In the genomic region with DNA sequence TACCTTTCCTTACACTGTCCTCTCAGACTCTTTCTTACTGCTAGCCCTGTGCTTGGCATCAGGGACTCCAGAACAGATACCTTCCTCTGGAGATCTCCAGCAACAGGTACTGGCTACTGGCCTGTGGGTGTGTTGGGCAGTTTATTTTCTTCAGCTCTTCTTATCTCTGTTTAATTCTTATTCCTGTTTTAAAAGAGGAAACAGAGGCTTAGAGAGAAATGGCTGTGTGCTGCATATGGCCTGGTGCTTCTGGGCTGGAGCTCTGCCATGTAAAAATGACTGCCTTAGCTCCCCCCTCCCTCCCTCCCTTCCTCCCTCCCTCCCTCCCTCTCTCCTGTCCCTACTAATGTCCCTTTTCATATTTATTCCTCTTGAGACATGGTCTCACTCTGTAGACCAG, we compare ENCODE assay signal across 23 mouse cellular contexts. TPM values are rescaled to one million over a fixed set of nuclear protein-coding genes. Genes with fewer than 3 reads are reported as not detected.
A peak's percentile ranks its signal among the peaks of the same experiment; 100 is the strongest.
DNase-seq lines count a peak whose midpoint lies in the region; ATAC-seq and TF ChIP-seq lines count a peak whose summit lies in the region.
"Had no signal": no experiment of that assay in that cellular context is flagged by ENCODE, and none has a peak within 500 bp of the region (broad histone marks: within the 10 kb centered on the region; RNA-seq: fewer than 3 reads in every experiment).

No protein-coding gene starts in this region.

- no peak for ATAC-seq in forebrain, embryonic 14.5 days
- no peak for ATAC-seq in forebrain, embryonic 11.5 days (replicated peaks; ENCODE audit: low FRiP score)
- no peak for ATAC-seq in liver, embryonic 13.5 days (ENCODE audit: low read depth)
- ATAC-seq in liver, postnatal 0 days: no peak
- ATAC-seq: activated CD4-positive, CD25-positive, alpha-beta regulatory T cell, adult 4 months; CD4-positive, CD25-positive, alpha-beta regulatory T cell, adult 4 months; hindbrain, postnatal 0 days; Patski had no signal

- H3K9me3 ChIP-seq in forebrain, embryonic 14.5 days (replicated peaks; ENCODE audit: control insufficient read depth, low read length): no peaks in the 10 kb centered on the region
- no peaks in the 10 kb centered on the region for H3K9me3 ChIP-seq in forebrain, embryonic 11.5 days (ENCODE audit: control insufficient read depth, low read length)
- H3K9me3 ChIP-seq in liver, embryonic 13.5 days (replicated peaks): no peaks in the 10 kb centered on the region
- no peaks in the 10 kb centered on the region for H3K9me3 ChIP-seq in liver, postnatal 0 days (ENCODE audit: low read length)
- H3K9me3 ChIP-seq: embryonic facial prominence, embryonic 10.5 days; G1E; heart, embryonic 13.5 days; hindbrain, embryonic 13.5 days had no signal

- no peak for TF ChIP-seq EP300 in liver, postnatal 0 days (IDR thresholded peaks at IDR 0.05; ENCODE audit: low read depth)

- H3K4me2 ChIP-seq in forebrain, embryonic 14.5 days (ENCODE audit: low read length): no peak overlapping the region
- no peak overlapping the region for H3K4me2 ChIP-seq in forebrain, embryonic 11.5 days (ENCODE audit: low read depth, low read length, severe bottlenecking)
- H3K4me2 ChIP-seq in liver, embryonic 13.5 days: no peak overlapping the region
- H3K4me2 ChIP-seq in liver, postnatal 0 days (ENCODE audit: low read depth, low read length): no peak overlapping the region
- H3K4me2 ChIP-seq: heart, embryonic 13.5 days; hindbrain, embryonic 13.5 days had no signal

- peaks cover 74% of the 10 kb centered on the region for H3K36me3 ChIP-seq in forebrain, embryonic 14.5 days (ENCODE audit: control insufficient read depth, insufficient read depth, low read length)
- H3K36me3 ChIP-seq in forebrain, embryonic 11.5 days (ENCODE audit: control insufficient read depth, insufficient read depth, low read length): no peaks in the 10 kb centered on the region
- 0 out of 2 replicates have a peak, but pooled peaks cover 18% of the 10 kb centered on the region for H3K36me3 ChIP-seq in liver, embryonic 13.5 days
- no peaks in the 10 kb centered on the region for H3K36me3 ChIP-seq in liver, postnatal 0 days (replicated peaks; ENCODE audit: insufficient read depth, low read length)
- H3K36me3 ChIP-seq: heart, embryonic 13.5 days had no signal

- H3K4me1 ChIP-seq in forebrain, embryonic 14.5 days (ENCODE audit: control insufficient read depth, insufficient read depth, low read length): peaks cover 49% of the 10 kb centered on the region
- peaks cover 8% of the 10 kb centered on the region; the same call in 1 of the 2 replicates for H3K4me1 ChIP-seq in forebrain, embryonic 11.5 days (replicated peaks; ENCODE audit: control insufficient read depth, insufficient read depth, low read length)
- peaks cover 67% of the 10 kb centered on the region for H3K4me1 ChIP-seq in liver, embryonic 13.5 days (replicated peaks)
- H3K4me1 ChIP-seq in liver, postnatal 0 days (ENCODE audit: insufficient read depth): peaks cover 10% of the 10 kb centered on the region

- H3K27me3 ChIP-seq in forebrain, embryonic 14.5 days (replicated peaks; ENCODE audit: control insufficient read depth, insufficient read depth, low read length): no peaks in the 10 kb centered on the region
- H3K27me3 ChIP-seq in forebrain, embryonic 11.5 days (ENCODE audit: control insufficient read depth, insufficient read depth, low read length): no peaks in the 10 kb centered on the region
- no peaks in the 10 kb centered on the region for H3K27me3 ChIP-seq in liver, embryonic 13.5 days
- no peaks in the 10 kb centered on the region for H3K27me3 ChIP-seq in liver, postnatal 0 days (ENCODE audit: insufficient read depth, low read length)
- H3K27me3 ChIP-seq: hindbrain, embryonic 13.5 days; Patski had no signal

- TF ChIP-seq CTCF in liver, postnatal 0 days (IDR thresholded peaks at IDR 0.05; ENCODE audit: low read depth): no peak

- peak overlapping the region; percentile 30; the same call in 1 of the 2 replicates for H3K27ac ChIP-seq in forebrain, embryonic 14.5 days (ENCODE audit: low read depth, low read length)
- no peak overlapping the region for H3K27ac ChIP-seq in forebrain, embryonic 11.5 days (ENCODE audit: low read depth, low read length)
- peak overlapping the region; percentile 39; the same call in 1 of the 2 replicates for H3K27ac ChIP-seq in liver, embryonic 13.5 days
- H3K27ac ChIP-seq in liver, postnatal 0 days (ENCODE audit: low read depth): no peak overlapping the region
- H3K27ac ChIP-seq: embryonic facial prominence, embryonic 10.5 days; heart, embryonic 13.5 days; hindbrain, embryonic 13.5 days; hindbrain, postnatal 0 days had no signal

- H3K4me3 ChIP-seq in forebrain, embryonic 14.5 days (ENCODE audit: low read depth, low read length): no peak overlapping the region
- H3K4me3 ChIP-seq in forebrain, embryonic 11.5 days (ENCODE audit: low read depth, low read length): no peak overlapping the region
- H3K4me3 ChIP-seq in liver, embryonic 13.5 days (replicated peaks): no peak overlapping the region
- no peak overlapping the region for H3K4me3 ChIP-seq in liver, postnatal 0 days (ENCODE audit: low read depth, low read length)
- H3K4me3 ChIP-seq: embryonic facial prominence, embryonic 10.5 days; heart, embryonic 13.5 days; hindbrain, embryonic 13.5 days had no signal

- H3K9ac ChIP-seq in forebrain, embryonic 14.5 days (ENCODE audit: low read length): no peak overlapping the region
- no peak overlapping the region for H3K9ac ChIP-seq in forebrain, embryonic 11.5 days (ENCODE audit: low read length)
- H3K9ac ChIP-seq in liver, embryonic 13.5 days: no peak overlapping the region
- H3K9ac ChIP-seq in liver, postnatal 0 days (replicated peaks): no peak overlapping the region
- H3K9ac ChIP-seq: heart, embryonic 13.5 days; hindbrain, embryonic 13.5 days had no signal

- DNase-seq in forebrain, embryonic 14.5 days (ENCODE audit: low spot score): no peak
- DNase-seq in forebrain, embryonic 11.5 days (ENCODE audit: low spot score): no peak
- DNase-seq in liver, embryonic 13.5 days: no peak
- DNase-seq in liver, postnatal 0 days: no peak
- DNase-seq in MEL-GATA-1-ER (ENCODE audit: extremely low read depth, low read depth): peak; percentile 77
- DNase-seq in frontal cortex, postnatal 25 days (ENCODE audit: low spot score in 2 of 2): no peak
- no peak for DNase-seq in testis, postnatal 14 days (ENCODE audit: low spot score)
- DNase-seq: adrenal gland, postnatal 14 days; B cell, adult 2 months; cerebellum, adult 9-11 months; gastrocnemius, postnatal 36 days; heart, adult 11 months; heart, postnatal 36 days; kidney, adult 11 months; kidney, adult 9 months had no signal

RNA-seq across cellular contexts. Expression of gene Lrp8, which starts 6.6 kb away (rescaled TPM):
- polyA plus RNA-seq in forebrain, embryonic 14.5 days (2014; fragmentation: Nextera tagmentation; extraction: Ambion mirVana): 33.5 and 48.5 TPM in 2 replicates
- polyA plus RNA-seq in forebrain, embryonic 11.5 days (2014; fragmentation: Nextera tagmentation; extraction: Ambion mirVana): 33.9 and 36.6 TPM in 2 replicates
- 3.5 TPM in 2 replicates for polyA plus RNA-seq in liver, embryonic 13.5 days (2015; fragmentation: Nextera tagmentation; extraction: Ambion mirVana)
- 0.61 and 0.63 TPM in 2 replicates for polyA plus RNA-seq in liver, postnatal 0 days (2015; fragmentation: Nextera tagmentation; extraction: Ambion mirVana)

Comparison
In these comparisons a context has a peak if more than half of its experiments do, and no peak if none do; other contexts are left out.
1. H3K27ac ChIP-seq: peak in forebrain, embryonic 14.5 days (single experiment) and liver, embryonic 13.5 days (single experiment); none in forebrain, embryonic 11.5 days (single experiment) and liver, postnatal 0 days (single experiment).